Mouse (Mus musculus): ENCODE measurements around the gene Tnfrsf1b.

GRCm38 (mm10) chr4:145217046-145217445 lies 29.6 kb downstream of the Tnfrsf1b start:
- TF ChIP-seq POLR2A (IDR thresholded peaks at IDR 0.05; ENCODE audit: borderline replicate concordance, low read depth, low read length) (no peak), CTCF (IDR thresholded peaks at IDR 0.05; ENCODE audit: low read depth, low read length) (no peak)

All from bone marrow macrophage, adult 2 months (primary cell).